Mouse (Mus musculus): Measurements from ENCODE around the gene Nim1k.

DNA sequence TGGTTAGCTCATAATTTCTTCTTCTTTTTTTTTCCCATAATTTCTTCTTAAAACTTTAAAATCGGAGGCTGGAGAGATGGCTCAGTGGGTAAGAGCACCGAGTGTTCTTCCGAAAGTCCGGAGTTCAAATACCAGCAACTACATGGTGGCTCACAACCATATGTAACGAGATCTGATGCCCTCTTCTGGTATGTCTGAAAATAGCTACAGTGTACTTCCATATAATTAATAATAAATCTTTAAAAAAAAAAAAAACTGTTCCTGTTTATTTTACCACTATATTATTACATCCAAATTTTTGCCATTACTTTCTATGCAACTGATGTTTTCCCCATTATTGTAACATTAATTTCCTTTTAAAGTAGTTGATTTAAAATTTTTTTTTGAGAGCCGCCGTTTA lies 31.1 kb downstream of the Nim1k start:
- TF ChIP-seq CTCF (conservative IDR thresholded peaks at IDR 0.05; ENCODE audit: insufficient read depth, insufficient read length, low read depth, low read length) (0 out of 2 replicates have a peak, but pooled peaks have one; percentile 17), POLR2A (IDR thresholded peaks at IDR 0.05; ENCODE audit: low read depth, low read length) (no peak)
